Mouse (Mus musculus): Measurements from ENCODE around the gene March6. TPM values are rescaled to one million over a fixed set of nuclear protein-coding genes. Genes with fewer than 3 reads are reported as not detected.

Gene March6
- polyA plus RNA-seq, 2 experiments = 27.4 to 30.6 TPM

DNA sequence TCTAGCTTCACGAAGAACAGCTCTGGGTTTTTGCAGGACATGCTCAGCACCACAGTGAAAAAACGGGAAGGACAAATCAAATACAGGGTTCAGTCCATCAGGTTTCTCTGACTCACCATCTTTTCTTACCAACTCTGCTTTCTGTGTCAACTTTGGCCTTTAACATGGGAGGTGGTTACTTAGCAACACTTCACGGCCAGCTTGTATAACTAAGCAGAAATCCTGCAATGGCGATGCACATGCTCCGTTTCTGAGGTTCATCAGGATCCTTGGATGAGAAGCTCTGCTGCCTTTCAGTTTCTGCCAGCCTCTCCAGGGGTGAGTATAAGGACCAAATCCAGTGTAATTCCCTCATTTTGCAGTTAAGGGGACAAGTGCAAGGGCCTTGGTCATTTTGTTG is 34.3 kb upstream of the March6 start, which contains the start of gene Cmbl:
TSS of gene Cmbl (plus strand) at position 206 of the 400 bp plus-strand sequence.
- no peak for ATAC-seq (ENCODE audit: low FRiP score, low read depth)
- WGBS = 71% methylated on average over 5 of the region's 5 CpGs
- H3K4me2 ChIP-seq (replicated peaks; ENCODE audit: low read depth, low read length, severe bottlenecking) = no peak within 1 kb of the TSS

GRCm38 (mm10) chr15:31563577-31564546 is 33.0 kb upstream of the March6 start:
- 54% methylated on average over 19 of the region's 19 CpGs for WGBS
- no peak overlapping the region for H3K9ac ChIP-seq (ENCODE audit: low read depth, low read length, severe bottlenecking)
- no peak for ATAC-seq (ENCODE audit: low FRiP score, low read depth)

More for the DNA sequence above, 34.3 kb upstream of the March6 start, which contains the start of gene Cmbl:
- Histone ChIP-seq H3K9ac (ENCODE audit: low read depth, low read length, severe bottlenecking) (no peak within 1 kb of the TSS), H3K4me3 (replicated peaks; ENCODE audit: low read length) (no peak within 1 kb of the TSS), H3K27me3 (ENCODE audit: control insufficient read depth, insufficient read depth, low read length) (no peaks in the 10 kb centered on the region), H3K4me1 (ENCODE audit: control insufficient read depth, insufficient read depth, low read length) (peaks cover 8% of the 10 kb centered on the region), H3K9me3 (ENCODE audit: control insufficient read depth, low read length) (no peaks in the 10 kb centered on the region), H3K27ac (replicated peaks; ENCODE audit: low read depth, low read length) (no peak within 1 kb of the TSS), H3K36me3 (ENCODE audit: control insufficient read depth, insufficient read depth, low read length) (no peaks in the 10 kb centered on the region)
- TF ChIP-seq POLR2A (IDR thresholded peaks at IDR 0.05; ENCODE audit: borderline replicate concordance, extremely low read depth, insufficient read depth, insufficient read length) = no peak
- no peak for DNase-seq (ENCODE audit: low spot score)

DNA sequence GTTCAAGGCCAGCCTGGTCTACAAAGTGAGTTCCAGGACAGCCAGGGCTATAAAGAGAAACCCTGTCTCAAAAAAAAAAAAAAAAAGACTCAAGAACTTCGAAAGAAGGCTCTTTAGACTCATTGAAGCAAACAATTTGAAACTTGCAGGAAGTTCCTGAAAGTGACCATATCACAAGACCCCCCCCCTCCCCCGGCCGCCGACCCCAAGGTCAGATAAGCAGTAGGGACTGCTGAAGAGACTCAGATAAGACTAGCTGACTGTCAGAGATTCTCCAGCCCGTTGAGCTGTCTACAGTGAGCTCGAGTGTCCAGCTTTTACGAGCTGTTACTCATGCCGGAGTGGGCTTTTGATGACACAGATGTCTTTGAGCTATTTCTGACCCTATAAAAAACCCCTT is 32.0 kb upstream of the March6 start:
- Histone ChIP-seq H3K36me3 (ENCODE audit: control insufficient read depth, insufficient read depth, low read length) (no peaks in the 10 kb centered on the region), H3K9me3 (ENCODE audit: control insufficient read depth, low read length) (no peaks in the 10 kb centered on the region), H3K4me1 (ENCODE audit: control insufficient read depth, insufficient read depth, low read length) (no peaks in the 10 kb centered on the region), H3K27me3 (ENCODE audit: control insufficient read depth, insufficient read depth, low read length) (no peaks in the 10 kb centered on the region), H3K4me3 (replicated peaks; ENCODE audit: low read length) (no peak overlapping the region), H3K4me2 (replicated peaks; ENCODE audit: low read depth, low read length, severe bottlenecking) (no peak overlapping the region), H3K27ac (replicated peaks; ENCODE audit: low read depth, low read length) (no peak overlapping the region), H3K9ac (ENCODE audit: low read depth, low read length, severe bottlenecking) (no peak overlapping the region)
- WGBS = 47% methylated on average over 8 of the region's 8 CpGs
- ATAC-seq (ENCODE audit: low FRiP score, low read depth) (no peak), DNase-seq (ENCODE audit: low spot score) (no peak)
- TF ChIP-seq POLR2A (IDR thresholded peaks at IDR 0.05; ENCODE audit: borderline replicate concordance, extremely low read depth, insufficient read depth, insufficient read length) = no peak

More at GRCm38 (mm10) chr15:31563577-31564546, 33.0 kb upstream of the March6 start:
- no peak for DNase-seq (ENCODE audit: low spot score)
- Histone ChIP-seq H3K4me1 (ENCODE audit: control insufficient read depth, insufficient read depth, low read length) (peaks cover 4% of the 10 kb centered on the region), H3K27me3 (ENCODE audit: control insufficient read depth, insufficient read depth, low read length) (no peaks in the 10 kb centered on the region), H3K9me3 (ENCODE audit: control insufficient read depth, low read length) (no peaks in the 10 kb centered on the region), H3K27ac (replicated peaks; ENCODE audit: low read depth, low read length) (no peak overlapping the region), H3K4me3 (replicated peaks; ENCODE audit: low read length) (no peak overlapping the region), H3K4me2 (replicated peaks; ENCODE audit: low read depth, low read length, severe bottlenecking) (no peak overlapping the region), H3K36me3 (ENCODE audit: control insufficient read depth, insufficient read depth, low read length) (no peaks in the 10 kb centered on the region)
- no peak for TF ChIP-seq POLR2A (IDR thresholded peaks at IDR 0.05; ENCODE audit: borderline replicate concordance, extremely low read depth, insufficient read depth, insufficient read length)

- Histone ChIP-seq H3K4me1 (ENCODE audit: control insufficient read depth, insufficient read depth, low read length) (no peaks in the 10 kb centered on the region), H3K36me3 (ENCODE audit: control insufficient read depth, insufficient read depth, low read length) (no peaks in the 10 kb centered on the region), H3K27me3 (ENCODE audit: control insufficient read depth, insufficient read depth, low read length) (no peaks in the 10 kb centered on the region), H3K9me3 (ENCODE audit: control insufficient read depth, low read length) (no peaks in the 10 kb centered on the region), H3K27ac (replicated peaks; ENCODE audit: low read depth, low read length) (no peak overlapping the region), H3K4me2 (replicated peaks; ENCODE audit: low read depth, low read length, severe bottlenecking) (no peak overlapping the region), H3K4me3 (replicated peaks; ENCODE audit: low read length) (no peak overlapping the region), H3K9ac (ENCODE audit: low read depth, low read length, severe bottlenecking) (no peak overlapping the region)
- no peak for ATAC-seq (ENCODE audit: low FRiP score, low read depth)
- 95% methylated on average over 4 of the region's 4 CpGs for WGBS
- no peak for TF ChIP-seq POLR2A (IDR thresholded peaks at IDR 0.05; ENCODE audit: borderline replicate concordance, extremely low read depth, insufficient read depth, insufficient read length)
- no peak for DNase-seq (ENCODE audit: low spot score)
Observed at GRCm38 (mm10) chr15:31561976-31562375, 31.1 kb upstream of the March6 start.

- Histone ChIP-seq H3K9ac (ENCODE audit: low read depth, low read length, severe bottlenecking) (no peak overlapping the region), H3K4me2 (replicated peaks; ENCODE audit: low read depth, low read length, severe bottlenecking) (no peak overlapping the region), H3K36me3 (ENCODE audit: control insufficient read depth, insufficient read depth, low read length) (no peaks in the 10 kb centered on the region), H3K27me3 (ENCODE audit: control insufficient read depth, insufficient read depth, low read length) (no peaks in the 10 kb centered on the region), H3K27ac (replicated peaks; ENCODE audit: low read depth, low read length) (no peak overlapping the region), H3K4me1 (ENCODE audit: control insufficient read depth, insufficient read depth, low read length) (no peaks in the 10 kb centered on the region), H3K4me3 (replicated peaks; ENCODE audit: low read length) (no peak overlapping the region), H3K9me3 (ENCODE audit: control insufficient read depth, low read length) (no peaks in the 10 kb centered on the region)
- ATAC-seq (ENCODE audit: low FRiP score, low read depth) (no peak), DNase-seq (ENCODE audit: low spot score) (no peak)
- 83% methylated on average over 6 of the region's 6 CpGs for WGBS
- TF ChIP-seq POLR2A (IDR thresholded peaks at IDR 0.05; ENCODE audit: borderline replicate concordance, extremely low read depth, insufficient read depth, insufficient read length) = no peak
Observed at GRCm38 (mm10) chr15:31561390-31561789, 30.5 kb upstream of the March6 start.

Data from limb, embryonic 14.5 days (tissue).